ENCODE assay signal across 8 mouse cellular contexts in genomic region chr8:60954281-60955014, GRCm38 (mm10). TPM values are rescaled to one million over a fixed set of nuclear protein-coding genes. Genes with fewer than 3 reads are reported as not detected.
A peak's percentile ranks its signal among the peaks of the same experiment; 100 is the strongest.
DNase-seq lines count a peak whose midpoint lies in the region; ATAC-seq and TF ChIP-seq lines count a peak whose summit lies in the region.

No protein-coding gene starts in this region.

- H3K36me3 ChIP-seq in hindbrain, embryonic 11.5 days (ENCODE audit: control insufficient read depth, insufficient read depth, low read length), result no peaks in the 10 kb centered on the region
- no peaks in the 10 kb centered on the region for H3K36me3 ChIP-seq in lung, embryonic 16.5 days (ENCODE audit: control insufficient read depth, insufficient read depth, low read length)

- H3K4me2 ChIP-seq in hindbrain, embryonic 11.5 days (replicated peaks; ENCODE audit: low read depth, low read length), result peak overlapping the region; percentile 30
- peak overlapping the region; percentile 44 for H3K4me2 ChIP-seq in lung, embryonic 16.5 days (ENCODE audit: low read depth, low read length)

- peak overlapping the region; percentile 88 for H3K27ac ChIP-seq in hindbrain, embryonic 11.5 days (ENCODE audit: low read depth, low read length)
- H3K27ac ChIP-seq in lung, embryonic 16.5 days (ENCODE audit: low read length), result peak overlapping the region; percentile 34

- ATAC-seq in Patski, result peak; percentile 100
- peak; percentile 98 for ATAC-seq in hindbrain, embryonic 11.5 days (ENCODE audit: low FRiP score)
- ATAC-seq in lung, embryonic 16.5 days (ENCODE audit: low read depth), result peak; percentile 95

- H3K4me1 ChIP-seq in hindbrain, embryonic 11.5 days (replicated peaks; ENCODE audit: control insufficient read depth, insufficient read depth, low read length), result no peaks in the 10 kb centered on the region
- H3K4me1 ChIP-seq in lung, embryonic 16.5 days (replicated peaks; ENCODE audit: control insufficient read depth, insufficient read depth, low read length), result peaks cover 7% of the 10 kb centered on the region; the same call in 1 of the 2 replicates

- H3K9ac ChIP-seq in hindbrain, embryonic 11.5 days (ENCODE audit: low read depth, low read length), result peak overlapping the region; percentile 28
- peak overlapping the region; percentile 2; the same call in 1 of the 2 replicates for H3K9ac ChIP-seq in lung, embryonic 16.5 days (ENCODE audit: low read length)

- in situ Hi-C loops in Patski (cut with MboI; ENCODE audit: low pct_unique_long_range_greater_than_20kb), result no loop called here

- H3K27me3 ChIP-seq in Patski, result no peaks in the 10 kb centered on the region
- H3K27me3 ChIP-seq in hindbrain, embryonic 11.5 days (ENCODE audit: control insufficient read depth, insufficient read depth, low read length), result no peaks in the 10 kb centered on the region
- H3K27me3 ChIP-seq in lung, embryonic 16.5 days (ENCODE audit: control insufficient read depth, insufficient read depth, low read depth, low read length), result no peaks in the 10 kb centered on the region

- peak; percentile 76 for DNase-seq in Patski (ENCODE audit: low read depth, low spot score)
- peak; percentile 81 to 85 for DNase-seq in cerebellum, postnatal 14 days
- peak; percentile 63 to 72 for DNase-seq in frontal cortex, postnatal 10 days (ENCODE audit: low spot score in 2 of 2)
- peak; percentile 78 for DNase-seq in hindbrain, embryonic 11.5 days (ENCODE audit: low spot score)
- DNase-seq in layer of hippocampus, adult 9-11 months, result peak; percentile 92
- peak; percentile 31 for DNase-seq in ovary, postnatal 14 days (ENCODE audit: low spot score)
- peak; percentile 64 for DNase-seq in urinary bladder, postnatal 4 days (ENCODE audit: low spot score in 2 of 2)

- POLR2A ChIA-PET in Patski (lab: Charles Lee), result interaction anchor here (1.1 kb wide), 1 partner anchor 320 kb away, joined by 3 read pairs; no protein-coding TSS in a partner anchor

- CTCF ChIA-PET in Patski (lab: Charles Lee), result interaction anchor here (0.6 to 1.2 kb wide), 2 partner anchors 10 to 24 kb away, joined by 3 read pairs; no protein-coding TSS in a partner anchor

- 2% methylated on average over 15 of the region's 15 CpGs for WGBS in hindbrain, embryonic 11.5 days
- WGBS in lung, embryonic 16.5 days, result 5% methylated on average over 15 of the region's 15 CpGs

- H3K4me3 ChIP-seq in hindbrain, embryonic 11.5 days (ENCODE audit: low read depth, low read length), result peak overlapping the region; percentile 37
- peak overlapping the region; percentile 39 for H3K4me3 ChIP-seq in lung, embryonic 16.5 days (ENCODE audit: low read length)

- no peaks in the 10 kb centered on the region for H3K9me3 ChIP-seq in hindbrain, embryonic 11.5 days (ENCODE audit: control insufficient read depth, low read length)
- H3K9me3 ChIP-seq in lung, embryonic 16.5 days (ENCODE audit: control insufficient read depth, low read length), result no peaks in the 10 kb centered on the region

- TF ChIP-seq CTCF in Patski (IDR thresholded peaks at IDR 0.05), result no peak

RNA-seq across cellular contexts. Expression of gene Clcn3, which starts 28.7 kb away (rescaled TPM):
- 55.5 TPM for polyA plus RNA-seq in Patski (2021)
- 36.1 and 37.1 TPM in 2 replicates for polyA plus RNA-seq in hindbrain, embryonic 11.5 days (2014; fragmentation: Nextera tagmentation; extraction: Ambion mirVana)
- 22.1 and 22.2 TPM in 2 replicates for polyA plus RNA-seq in lung, embryonic 16.5 days (2015; fragmentation: Nextera tagmentation; extraction: Ambion mirVana)

RNA-seq across cellular contexts. Expression of gene Nek1, which starts 38.5 kb away (rescaled TPM):
- 11.3 TPM for polyA plus RNA-seq in Patski (2021)
- 24.9 and 30.4 TPM in 2 replicates for polyA plus RNA-seq in hindbrain, embryonic 11.5 days (2014; fragmentation: Nextera tagmentation; extraction: Ambion mirVana)
- 18.9 and 19.1 TPM in 2 replicates for polyA plus RNA-seq in lung, embryonic 16.5 days (2015; fragmentation: Nextera tagmentation; extraction: Ambion mirVana)

Comparison
In these comparisons a context has a peak if more than half of its experiments do, and no peak if none do; other contexts are left out.
1. Peak in every context shown above with its lines: DNase-seq, ATAC-seq, H3K4me3 ChIP-seq and H3K27ac ChIP-seq.
2. DNase-seq: peak in every context shown above with its lines; median percentile 92 in layer of hippocampus, adult 9-11 months; 83 in cerebellum, postnatal 14 days; 78 in hindbrain, embryonic 11.5 days; 76 in Patski; 68 in frontal cortex, postnatal 10 days; 64 in urinary bladder, postnatal 4 days; 31 in ovary, postnatal 14 days.